Mouse (Mus musculus): Measurements from ENCODE around the gene Scgb1b10. TPM values are rescaled to one million over a fixed set of nuclear protein-coding genes. Genes with fewer than 3 reads are reported as not detected.
"Not testable (repeated sequence)": the region's sequence is repeated elsewhere in the genome, so short reads cannot be mapped to it uniquely, and the experiment has no call there.

Scgb1b10 gene
- polyA plus RNA-seq (2016; fragmentation: Nextera tagmentation; extraction: Ambion mirVana): not detected in 2 replicates

DNA sequence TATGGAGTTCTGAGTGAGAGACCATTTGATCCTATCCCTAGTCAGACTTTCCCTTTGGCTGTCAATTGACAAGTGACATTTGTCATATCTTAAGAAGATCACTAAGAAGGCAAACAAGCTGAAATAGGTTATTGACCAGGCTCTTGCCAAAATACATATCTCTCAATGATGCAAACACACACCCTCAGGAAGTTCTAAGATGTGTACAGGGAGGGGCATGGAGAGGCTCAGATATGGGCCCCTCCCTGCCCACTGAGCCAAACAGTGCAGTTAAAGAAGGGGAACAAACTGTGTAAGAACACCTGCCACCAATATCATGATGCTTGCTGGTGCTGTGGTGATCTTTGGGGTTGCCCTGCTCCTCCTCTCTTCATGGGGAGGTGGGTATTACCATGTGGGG, at the start of gene Scgb1b10:
Scgb1b10 (plus strand) TSS at position 301 of the 400 bp plus-strand sequence.
- not testable (repeated sequence) for H3K27me3 ChIP-seq; H3K27ac ChIP-seq; H3K4me2 ChIP-seq; ATAC-seq (ENCODE audit: insufficient number of reproducible peaks, insufficient read depth, low FRiP score, low TSS enrichment, low read depth); H3K4me1 ChIP-seq (replicated peaks); H3K4me3 ChIP-seq (replicated peaks); H3K36me3 ChIP-seq; H3K9me3 ChIP-seq; H3K9ac ChIP-seq (replicated peaks)

Other genes starting within 250 kb of the Scgb1b10 start
- not detected in 2 replicates for gene Scgb2b11, start 110.3 kb downstream of the Scgb1b10 start, polyA plus RNA-seq (2016; fragmentation: Nextera tagmentation; extraction: Ambion mirVana)
- gene Scgb1b11, start 122.0 kb downstream of the Scgb1b10 start, polyA plus RNA-seq (2016; fragmentation: Nextera tagmentation; extraction: Ambion mirVana): not detected in 2 replicates
- gene Scgb2b12, start 226.4 kb downstream of the Scgb1b10 start, polyA plus RNA-seq (2016; fragmentation: Nextera tagmentation; extraction: Ambion mirVana): not detected in 2 replicates
- not detected in 2 replicates for gene Scgb1b12, start 233.3 kb downstream of the Scgb1b10 start, polyA plus RNA-seq (2016; fragmentation: Nextera tagmentation; extraction: Ambion mirVana)

All from limb, embryonic 12.5 days (tissue).